Mouse (Mus musculus) urinary bladder, adult 18-20 months (tissue): ENCODE results near the gene Fzr1.

Source experiments
- DNase-seq, 2 experiments: peaks; one replicate each; pipeline ENCODE4 v3.0.0; 2022; ENCODE audit warnings: low spot score in 2 of 2, mixed read lengths in 2 of 2

Fzr1 gene

GRCm38 (mm10) chr10:81382039-81382438 lies 3.7 kb upstream of the Fzr1 start:
- DNase-seq, result no peak

- DNase-seq, result no peak
Observed at GRCm38 (mm10) chr10:81379809-81380378, 1.6 kb upstream of the Fzr1 start.

DNA sequence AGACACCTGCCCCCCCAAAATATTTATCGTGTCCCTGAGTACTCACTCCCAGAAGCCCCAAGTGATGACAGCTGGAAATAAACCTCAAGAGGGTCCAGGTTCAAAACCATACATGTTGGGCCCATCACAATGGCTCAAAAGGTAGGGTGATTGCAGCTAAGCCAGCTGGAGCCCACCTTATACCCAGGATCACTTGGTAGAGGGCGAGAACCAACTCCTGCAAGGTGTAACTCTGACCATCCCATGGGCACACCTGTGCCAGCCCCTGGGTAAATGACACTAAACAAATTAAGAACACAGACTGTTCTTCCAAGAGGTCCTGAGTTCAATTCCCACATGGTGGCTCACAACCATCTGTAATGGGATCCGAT lies 852 bp upstream of the Fzr1 start:
- DNase-seq, result no peak

DNA sequence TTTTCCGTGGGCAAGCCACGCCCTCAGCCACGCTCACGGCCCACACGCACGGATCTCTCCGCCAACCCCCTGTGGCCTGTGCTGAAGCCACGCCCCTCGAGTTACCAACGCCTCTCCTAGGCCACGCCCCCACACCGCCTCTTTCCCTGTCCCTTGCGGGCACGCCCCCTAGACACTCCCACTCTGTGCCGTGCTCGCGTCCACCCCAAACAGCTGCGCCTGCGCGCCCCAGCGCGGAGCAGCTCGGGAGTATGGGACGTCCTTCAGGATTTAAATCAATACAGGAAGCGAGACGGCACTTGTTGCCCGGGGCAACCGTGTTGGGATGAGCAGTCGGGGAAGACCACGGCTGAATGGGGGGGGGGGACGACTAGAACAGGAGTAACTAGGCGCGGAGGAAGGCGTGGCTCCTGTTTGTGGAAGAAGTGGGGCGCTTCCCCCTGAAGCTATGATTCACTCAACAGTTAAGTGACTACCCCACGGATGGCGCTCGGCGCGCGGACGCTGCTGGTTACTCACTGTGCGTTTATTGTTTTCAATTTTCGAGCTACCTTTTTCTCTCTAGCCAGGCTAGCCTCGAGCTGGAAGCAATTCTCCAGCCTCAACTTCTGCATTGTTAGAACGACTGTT lies 352 bp upstream of the Fzr1 start:
- DNase-seq, result peak; percentile 100

DNA sequence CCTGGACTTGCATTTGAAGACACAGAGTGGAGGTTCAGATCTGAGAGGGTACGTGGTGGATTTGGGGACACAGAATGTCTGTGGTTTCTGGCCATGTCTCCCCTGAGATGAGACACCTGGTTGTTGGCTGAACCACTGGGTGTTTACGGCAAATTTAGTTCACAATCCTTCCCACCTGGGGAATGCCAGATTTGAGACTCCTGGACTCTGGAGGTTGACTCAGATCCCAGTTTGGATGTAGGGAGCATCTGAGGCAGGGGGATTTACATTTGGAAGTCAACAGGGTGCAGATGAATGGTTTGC lies 1.0 kb downstream of the Fzr1 start:
- DNase-seq, result no peak

DNA sequence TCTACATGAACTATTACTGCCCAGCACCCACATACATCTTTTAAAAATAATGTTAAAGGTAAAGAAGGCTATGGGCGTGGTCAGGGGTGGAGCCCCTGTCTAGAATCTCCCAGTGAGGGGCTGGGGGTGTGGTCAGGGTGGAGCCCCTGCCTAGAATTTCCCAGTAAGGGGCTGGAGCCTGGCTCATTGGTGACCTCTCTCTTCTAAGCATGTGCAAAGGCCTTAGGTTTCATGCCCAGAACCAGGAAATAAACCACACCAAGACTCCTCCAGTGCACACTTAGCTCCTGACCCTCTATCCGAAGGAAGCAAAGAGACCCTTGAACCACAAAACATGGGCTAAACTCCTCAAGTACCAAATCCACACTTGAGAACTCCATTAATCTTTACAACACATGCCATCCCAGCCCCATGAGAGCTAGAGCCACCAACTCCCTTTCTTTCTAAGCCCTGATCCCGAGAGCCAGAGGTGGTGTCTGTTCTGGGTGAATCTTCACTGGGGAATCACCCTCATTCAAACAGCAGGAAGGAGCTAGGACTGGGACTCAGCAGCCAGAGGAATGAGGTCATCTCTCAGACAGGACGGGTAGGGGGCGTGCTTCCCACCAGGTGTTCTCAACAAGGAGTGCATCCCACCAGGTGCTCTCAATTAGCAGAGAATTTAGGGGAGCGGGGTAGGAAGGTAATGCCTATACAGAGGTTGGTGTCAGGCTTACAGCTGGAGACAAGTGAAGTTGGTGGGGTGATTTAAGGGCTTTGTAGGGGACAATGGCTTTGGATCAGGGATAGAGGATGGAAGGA lies 1.6 kb downstream of the Fzr1 start:
- no peak for DNase-seq

GRCm38 (mm10) chr10:81375322-81375721 lies 3.0 kb downstream of the Fzr1 start:
- no peak for DNase-seq

DNA sequence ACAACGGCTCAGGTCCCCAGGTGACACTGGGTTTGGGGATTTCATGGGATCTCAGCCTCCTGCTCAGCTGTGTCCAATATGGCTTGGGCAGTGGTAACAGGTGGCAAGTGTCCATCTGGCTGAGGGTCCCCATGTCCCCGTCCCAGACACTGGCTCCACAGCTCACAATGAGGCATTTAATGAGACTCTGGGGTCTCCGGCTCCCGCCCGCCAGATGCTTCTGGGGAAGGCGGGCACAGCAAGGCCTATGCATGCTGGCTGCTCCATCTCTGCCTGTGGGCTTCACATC lies 11.2 kb downstream of the Fzr1 start:
- no peak for DNase-seq

GRCm38 (mm10) chr10:81366477-81367206 lies 11.7 kb downstream of the Fzr1 start:
- DNase-seq, result no peak

DNA sequence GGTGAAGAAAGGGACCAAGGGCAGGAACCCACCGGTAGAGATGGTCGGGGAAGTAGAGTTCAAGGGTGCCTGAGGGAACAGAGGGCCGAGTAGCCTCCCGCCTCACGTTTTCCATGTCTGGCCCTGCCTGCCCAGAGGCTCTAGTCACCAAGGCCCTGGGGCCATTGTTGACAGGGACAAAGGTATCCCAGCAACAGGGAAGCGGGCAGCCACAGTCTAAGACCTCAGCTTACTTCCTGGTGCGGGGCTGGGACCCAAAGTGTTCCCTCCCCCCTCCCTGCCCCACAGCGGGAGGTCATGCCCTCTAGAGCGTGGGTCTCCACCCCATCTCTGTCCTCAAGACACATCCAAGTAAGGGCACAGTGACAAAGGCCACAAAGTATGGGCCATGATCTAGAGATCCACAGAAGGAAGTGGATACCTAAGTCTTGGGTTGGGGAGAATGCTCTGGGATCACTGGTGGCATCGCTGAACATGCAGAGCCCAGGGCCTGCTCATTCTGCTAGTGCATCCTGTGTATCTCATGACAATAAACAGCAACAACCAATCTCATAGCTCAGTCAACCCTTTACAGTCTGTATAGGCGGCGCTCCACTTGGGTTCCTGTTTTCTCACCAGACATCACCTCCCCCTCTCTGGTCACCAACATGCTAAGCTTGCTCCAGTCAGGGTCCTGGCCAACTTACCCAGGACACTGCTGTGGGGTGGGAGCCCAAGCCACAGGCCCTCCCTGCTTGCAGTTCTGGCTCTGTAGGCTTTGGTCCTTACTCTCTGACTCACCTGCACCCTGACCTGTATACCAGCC lies 12.4 kb downstream of the Fzr1 start, which contains the start of gene 4930404N11Rik:
TSS of gene 4930404N11Rik (minus strand) at position 145 of the 805 bp plus-strand sequence.
- no peak for DNase-seq

DNA sequence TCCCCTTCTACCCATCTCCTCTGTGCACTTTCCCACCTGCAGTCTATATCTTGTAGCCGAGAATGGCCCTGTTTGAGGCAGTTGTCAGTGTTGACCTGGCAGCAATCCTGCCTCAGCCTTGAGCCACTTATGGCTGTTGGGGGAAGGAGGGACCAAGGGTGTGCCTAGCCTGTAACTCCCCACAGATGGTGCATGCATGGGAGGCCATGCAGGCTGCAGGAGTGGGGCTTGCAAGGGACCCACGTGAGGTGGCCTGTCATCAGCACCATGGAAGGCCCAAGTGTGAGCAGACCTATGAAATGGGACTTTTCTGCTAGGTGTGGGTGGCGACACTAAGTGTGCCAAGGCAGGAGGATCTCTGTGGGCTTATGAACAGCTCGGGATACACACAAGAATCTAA lies 13.2 kb downstream of the Fzr1 start:
- no peak for DNase-seq

DNA sequence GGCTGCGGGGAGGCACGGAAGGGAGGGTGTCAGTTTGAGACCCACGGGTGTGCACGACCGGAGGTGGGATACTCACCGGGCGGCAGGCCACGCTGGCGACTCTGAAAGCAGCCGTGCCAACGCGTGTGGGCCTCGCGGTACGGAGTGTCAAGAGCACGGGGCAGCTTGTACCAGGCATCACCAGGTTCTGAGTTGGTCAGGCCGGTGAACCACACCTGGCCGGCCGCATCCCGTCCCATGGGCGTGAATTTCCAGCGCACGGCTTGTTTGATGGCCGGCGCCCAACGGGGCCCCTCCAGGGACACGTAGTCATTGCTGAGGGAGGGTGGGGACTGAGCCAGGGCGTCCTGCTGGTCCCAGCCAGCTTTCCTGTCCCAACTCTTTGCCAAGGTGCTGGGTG lies 13.7 kb downstream of the Fzr1 start:
- no peak for DNase-seq

DNA sequence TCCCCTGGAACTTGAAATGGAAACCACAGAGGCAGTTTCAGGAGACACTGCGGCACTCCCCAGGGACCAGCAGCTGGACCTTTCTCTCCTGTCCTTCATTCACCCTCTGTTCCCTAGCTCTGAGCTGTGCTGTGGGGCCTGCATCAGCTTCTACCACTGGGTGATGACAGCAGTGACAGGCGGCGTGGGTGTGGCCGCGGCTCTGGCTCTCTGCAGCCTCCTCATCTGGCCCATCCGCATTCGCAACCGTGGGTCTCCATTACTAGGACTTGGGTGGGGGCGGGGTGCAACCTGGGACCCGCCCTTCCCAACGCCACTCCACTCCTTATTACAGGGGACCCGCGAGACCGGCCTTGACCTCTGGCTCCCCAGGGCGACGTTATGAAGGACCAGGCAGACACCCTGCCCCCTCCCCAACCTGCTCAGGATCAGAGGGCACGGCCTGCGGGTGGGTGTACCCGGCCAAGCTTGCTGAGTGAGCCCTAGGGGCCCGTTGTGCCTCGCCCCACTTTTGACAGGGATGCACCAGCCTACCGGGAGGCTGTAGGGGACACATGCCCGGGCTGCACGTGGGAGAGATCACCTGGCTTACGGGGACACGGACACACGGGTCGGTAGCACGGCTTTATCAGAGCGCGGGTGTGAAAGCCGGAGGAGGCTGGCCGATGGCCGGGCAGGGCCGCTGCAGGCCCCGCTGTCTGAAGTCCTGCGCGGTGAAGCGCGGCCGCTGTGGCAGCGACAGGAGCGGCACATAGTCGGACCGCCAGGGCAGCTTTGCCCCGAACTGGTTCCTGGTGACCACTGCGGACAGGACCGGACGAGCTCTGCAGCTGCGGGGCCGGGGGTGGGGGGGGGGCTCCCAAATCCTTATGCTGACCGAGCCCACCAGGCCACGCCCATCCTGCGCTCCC lies 14.6 kb downstream of the Fzr1 start:
- no peak for DNase-seq

DNA sequence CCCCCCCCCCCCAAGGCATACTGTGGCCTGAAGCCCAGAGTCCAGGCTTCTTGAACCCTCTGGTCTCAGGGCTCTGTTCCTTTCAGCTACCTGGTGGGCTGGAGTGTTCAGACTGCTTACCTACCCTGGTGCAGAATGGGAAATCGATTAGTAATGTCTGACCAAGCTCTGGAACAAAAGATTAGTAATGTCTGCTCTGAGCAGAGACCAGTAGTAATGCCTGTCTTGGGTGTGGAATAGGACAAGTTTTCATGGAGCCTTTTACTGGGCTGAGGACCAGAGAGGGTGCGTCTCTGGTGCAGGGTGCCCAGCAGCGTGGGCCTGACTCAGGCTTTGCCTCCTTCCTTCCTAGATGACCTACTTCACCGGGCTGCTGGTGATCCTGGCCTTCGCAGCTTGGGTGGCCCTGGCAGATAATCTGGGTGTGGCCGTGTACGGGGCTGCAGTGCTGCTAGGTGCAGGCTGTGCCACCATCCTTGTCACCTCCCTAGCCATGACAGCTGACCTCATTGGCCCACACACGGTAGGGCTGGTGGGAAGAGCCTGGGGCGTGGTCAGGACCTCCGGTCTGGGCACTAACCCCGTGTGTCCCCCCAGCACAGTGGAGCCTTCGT lies 15.9 kb downstream of the Fzr1 start:
- DNase-seq, result no peak

DNA sequence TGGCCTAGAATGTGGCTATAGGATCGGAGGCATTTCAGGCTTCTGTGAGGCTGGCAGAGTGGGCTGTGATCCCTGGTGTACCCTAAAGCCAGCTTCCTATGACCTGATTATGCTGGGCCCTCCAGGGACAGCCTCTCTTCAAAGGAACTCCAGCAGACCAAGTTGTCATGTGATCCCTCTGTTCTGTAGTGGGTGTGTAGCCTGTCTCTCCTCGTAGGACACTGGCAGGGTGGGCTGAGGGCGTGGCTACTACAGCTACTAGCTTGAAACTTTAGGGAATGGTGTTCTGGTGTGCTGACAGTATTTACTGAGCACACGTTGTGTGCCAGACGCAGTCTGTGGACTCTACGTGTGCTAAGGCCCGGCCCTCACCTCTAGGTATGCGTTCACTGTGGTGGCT lies 17.6 kb downstream of the Fzr1 start:
- no peak for DNase-seq

DNA sequence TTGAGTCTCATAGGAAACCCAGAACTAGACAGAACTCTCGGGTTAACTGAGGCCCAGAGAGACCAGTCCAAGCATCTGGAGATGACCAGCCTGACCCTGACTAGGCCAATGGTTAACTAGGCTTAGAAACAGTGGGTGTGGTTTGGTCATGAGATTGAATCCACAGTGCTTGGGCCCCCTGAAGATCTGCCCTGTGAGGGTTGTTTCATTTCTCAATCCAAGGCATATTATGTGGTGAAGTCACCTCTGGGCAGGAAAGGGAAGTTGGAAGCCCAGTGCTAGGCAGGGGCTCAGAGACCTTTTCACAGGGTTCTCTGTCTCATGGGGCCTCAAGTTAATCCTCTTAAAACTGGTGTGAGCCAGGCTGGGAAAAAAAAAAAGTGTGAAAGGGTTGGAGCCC lies 19.5 kb downstream of the Fzr1 start:
- DNase-seq, result no peak

GRCm38 (mm10) chr10:81358209-81358608 lies 20.1 kb downstream of the Fzr1 start:
- no peak for DNase-seq

GRCm38 (mm10) chr10:81356991-81357844 lies 21.1 kb downstream of the Fzr1 start, which contains the start of gene Mfsd12:
Gene Mfsd12, plus strand, starts transcription at chr10:81357491.
- peak; percentile 72 to 87 for DNase-seq

DNA sequence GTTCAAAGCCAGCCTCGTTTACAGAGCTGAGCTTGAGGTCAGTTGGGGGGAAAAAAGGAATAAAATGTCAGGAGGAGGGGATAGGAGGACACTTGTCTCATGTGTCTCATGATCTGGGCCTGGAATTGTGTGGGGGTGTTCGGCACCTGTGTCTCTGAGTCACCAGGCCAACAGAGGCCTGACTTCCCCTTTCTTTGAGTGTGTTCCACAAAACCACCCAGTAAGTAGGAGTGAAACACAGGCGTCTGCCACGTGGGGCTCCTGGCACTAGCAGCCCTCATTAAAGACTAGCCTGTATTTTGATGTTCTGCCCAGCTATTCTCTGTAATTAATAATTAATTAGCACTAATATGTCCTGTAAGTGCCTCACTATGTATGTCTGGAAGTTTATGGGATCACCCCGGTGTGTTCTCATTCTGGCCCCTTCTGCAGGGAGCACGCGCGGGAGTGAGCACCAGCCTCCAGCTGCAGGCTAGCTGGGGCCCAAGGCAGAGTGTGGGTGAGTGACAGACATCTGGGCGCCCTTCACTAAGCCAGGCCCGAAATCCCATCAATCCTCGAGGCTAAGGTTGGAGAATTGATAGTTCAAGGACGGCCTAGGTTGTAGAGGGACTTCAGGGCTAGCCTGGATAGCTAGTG lies 21.8 kb downstream of the Fzr1 start:
- no peak for DNase-seq
